Mouse (Mus musculus) stomach, postnatal 0 days (tissue): ENCODE data around the gene Gorab.

Source experiments
- CTCF ChIP-seq: IDR thresholded peaks from 2 replicates; pipeline ENCODE4 v1.5.1; 2016; ENCODE audit warnings: antibody characterized with exemption, low read depth, mild to moderate bottlenecking, moderate library complexity
- EP300 ChIP-seq: optimal IDR thresholded peaks from 2 replicates; pipeline ENCODE3; 2016; ENCODE audit warnings: antibody characterized with exemption

DNA sequence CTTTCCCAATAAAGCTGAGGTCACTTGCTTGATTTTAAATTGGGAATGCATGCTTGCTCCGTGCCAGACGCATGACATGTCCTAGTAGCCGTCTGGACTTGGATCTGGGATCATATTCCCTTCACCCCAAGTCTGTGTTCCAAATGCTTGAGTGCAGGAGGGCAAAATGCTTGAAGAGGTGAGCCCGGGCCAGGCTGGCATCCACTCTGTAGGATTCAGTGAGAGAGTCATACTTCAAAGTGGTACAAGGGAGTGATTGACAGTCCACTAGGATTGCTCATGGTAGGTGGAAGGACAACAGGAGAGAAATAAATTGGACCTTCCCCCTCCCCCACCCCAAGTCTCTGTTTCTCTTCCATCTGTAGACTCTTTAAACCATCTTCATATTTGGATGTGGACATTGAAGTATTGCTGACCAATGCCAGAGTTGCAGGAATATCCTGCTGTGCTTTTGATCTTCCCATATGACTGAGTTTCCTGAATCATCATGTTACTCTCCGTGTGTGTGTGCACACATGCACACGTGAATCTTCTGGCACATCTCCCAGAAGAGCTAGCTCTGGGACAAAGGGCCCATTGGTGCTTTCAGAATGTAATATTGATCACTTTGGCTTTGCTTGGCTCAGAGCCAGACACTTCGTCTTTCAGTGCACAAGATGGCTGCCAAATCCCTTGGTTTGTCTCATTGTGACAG lies 64.8 kb downstream of the Gorab start:
- TF ChIP-seq CTCF, result no peak
- TF ChIP-seq EP300, result no peak
